Mouse (Mus musculus): ENCODE measurements around the gene Fchsd2. TPM values are rescaled to one million over a fixed set of nuclear protein-coding genes. Genes with fewer than 3 reads are reported as not detected.

The Fchsd2 gene
- total RNA-seq, 2 experiments from 2014 or later = 62.2 to 66.4 TPM

DNA sequence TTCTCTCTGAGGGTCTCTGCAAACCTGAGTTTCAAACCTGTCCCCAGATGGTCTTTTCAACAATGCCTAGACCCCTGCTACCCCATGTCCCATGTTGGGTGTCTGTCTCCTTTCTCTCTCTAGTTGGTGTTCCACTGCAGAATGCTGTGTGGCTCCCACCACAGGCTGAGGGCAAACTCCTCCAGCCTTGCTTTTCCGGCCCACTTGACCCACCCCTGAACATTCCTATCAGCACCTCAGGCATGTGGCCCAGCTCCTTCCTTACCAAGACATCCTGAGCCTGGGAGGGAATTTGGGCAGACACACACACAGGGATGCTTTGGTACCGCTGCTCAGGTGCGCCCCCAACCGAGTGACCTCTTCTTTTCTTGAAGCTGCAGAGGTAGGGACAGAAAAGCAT is 200.9 kb downstream of the Fchsd2 start:
- no peak for DNase-seq (ENCODE audit: extremely low spot score in 1 of 2, low spot score in 2 of 2)
- intact Hi-C loops (cut with DNase I) = loop anchor here (10.0 kb wide), 1 partner anchor 389 kb away; no protein-coding TSS in a partner anchor

DNA sequence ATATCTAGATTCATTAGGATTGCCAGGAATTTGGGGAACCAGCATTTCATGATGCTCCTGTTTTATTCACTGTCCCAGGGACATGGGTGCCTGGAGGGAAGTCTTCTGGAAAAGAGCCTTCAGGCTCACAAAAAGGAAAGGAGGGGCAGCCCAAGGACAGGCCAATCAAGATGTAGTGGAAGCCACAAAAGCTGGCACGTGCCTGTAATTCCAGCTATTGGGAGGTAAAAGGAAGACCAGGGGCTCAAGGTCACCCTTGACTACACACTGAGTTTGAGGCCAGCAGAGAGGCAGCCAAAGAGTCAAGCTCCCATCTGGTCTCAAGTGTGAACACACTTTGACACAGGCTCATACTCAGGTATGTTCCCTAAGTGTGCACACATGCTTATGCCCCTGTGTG is 202.8 kb downstream of the Fchsd2 start:
- no peak for DNase-seq (ENCODE audit: extremely low spot score in 1 of 2, low spot score in 2 of 2)
- intact Hi-C loops (cut with DNase I) = loop anchor here (10.0 kb wide), 1 partner anchor 391 kb away; no protein-coding TSS in a partner anchor

DNA sequence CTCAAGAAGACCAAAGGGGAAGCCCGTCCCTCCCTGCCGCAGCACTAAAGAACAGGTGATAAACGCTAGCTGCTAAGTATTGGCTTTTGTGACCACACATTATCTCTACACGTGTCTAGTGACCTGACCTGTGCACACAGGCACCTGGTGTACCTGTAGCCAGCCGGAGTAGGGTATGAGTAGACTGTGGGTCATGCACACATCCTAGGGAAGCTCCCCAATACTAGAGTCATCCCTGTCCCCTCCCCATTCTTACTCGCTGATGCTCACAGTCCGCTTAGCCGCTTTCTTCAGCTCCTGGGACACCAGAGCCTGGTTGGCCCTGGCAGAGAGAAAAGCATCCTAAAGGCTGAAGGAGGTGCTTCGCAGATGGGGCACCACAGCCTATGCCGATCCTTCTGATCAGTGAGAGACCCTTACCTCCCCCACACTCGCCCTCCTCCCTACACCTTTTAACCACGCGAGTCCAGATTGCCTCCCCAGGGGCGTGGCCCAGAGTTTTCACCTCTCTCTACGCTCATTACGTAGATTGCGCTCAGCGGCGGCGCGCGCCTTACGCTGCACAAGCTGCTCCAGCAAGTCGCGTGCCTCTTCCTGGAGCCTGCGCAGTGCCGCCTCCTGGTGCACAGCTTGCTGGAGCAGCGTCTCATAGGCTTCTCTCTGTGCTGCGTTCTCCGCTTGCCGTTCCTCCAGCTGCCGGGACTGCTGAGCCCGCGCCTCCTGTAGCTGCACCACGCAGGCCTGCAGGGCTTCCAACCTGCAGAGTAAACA is 203.8 kb downstream of the Fchsd2 start:
- intact Hi-C loops (cut with DNase I) = loop anchor here (1.0 to 10.0 kb wide), 2 partner anchors 18 to 392 kb away; no protein-coding TSS in a partner anchor
- peak; percentile 88 to 92 for DNase-seq (ENCODE audit: extremely low spot score in 1 of 2, low spot score in 2 of 2)

DNA sequence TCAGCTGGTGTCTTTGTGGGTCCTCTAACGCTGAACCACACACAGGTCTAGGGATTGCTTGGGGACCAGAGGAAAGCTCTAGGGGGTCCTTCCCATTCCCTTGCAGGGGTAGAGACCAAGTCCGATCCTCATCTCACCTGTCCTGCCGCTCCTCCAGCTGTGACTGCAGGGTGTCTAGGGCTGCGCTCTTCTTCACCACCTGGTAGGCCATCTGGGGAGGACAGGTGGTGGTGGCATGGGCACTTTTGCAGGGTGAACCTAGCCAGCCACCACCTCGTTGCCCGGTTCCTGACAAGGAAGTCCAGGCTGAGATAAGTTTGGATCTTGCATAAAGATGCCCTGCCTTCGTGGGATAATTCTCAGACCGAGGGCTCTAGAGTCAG is 204.4 kb downstream of the Fchsd2 start:
- intact Hi-C loops (cut with DNase I) = loop anchor here (10.0 kb wide), 1 partner anchor 392 kb away; no protein-coding TSS in a partner anchor
- no peak for DNase-seq (ENCODE audit: extremely low spot score in 1 of 2, low spot score in 2 of 2)

DNA sequence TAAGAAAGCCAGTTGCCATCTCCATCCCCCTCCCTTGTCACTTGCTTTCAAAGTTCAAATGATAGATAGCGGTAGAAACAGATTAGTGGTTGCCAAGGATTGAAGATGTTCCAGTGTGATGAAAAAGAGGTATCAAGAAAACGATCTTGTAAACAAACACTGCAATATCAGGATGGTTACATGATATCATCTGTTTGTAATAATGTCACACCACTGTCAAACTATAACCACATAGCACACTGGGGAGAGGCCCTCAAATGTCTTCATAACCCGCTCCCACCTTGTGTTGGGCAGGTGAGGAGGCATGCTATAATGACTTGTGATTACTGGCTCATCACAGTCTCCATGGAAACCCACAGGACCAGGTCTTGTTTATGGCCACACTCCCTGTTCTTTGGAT is 205.7 kb downstream of the Fchsd2 start:
- no peak for DNase-seq (ENCODE audit: extremely low spot score in 1 of 2, low spot score in 2 of 2)
- intact Hi-C loops (cut with DNase I) = loop anchor here (10.0 kb wide), 1 partner anchor 394 kb away; no protein-coding TSS in a partner anchor

DNA sequence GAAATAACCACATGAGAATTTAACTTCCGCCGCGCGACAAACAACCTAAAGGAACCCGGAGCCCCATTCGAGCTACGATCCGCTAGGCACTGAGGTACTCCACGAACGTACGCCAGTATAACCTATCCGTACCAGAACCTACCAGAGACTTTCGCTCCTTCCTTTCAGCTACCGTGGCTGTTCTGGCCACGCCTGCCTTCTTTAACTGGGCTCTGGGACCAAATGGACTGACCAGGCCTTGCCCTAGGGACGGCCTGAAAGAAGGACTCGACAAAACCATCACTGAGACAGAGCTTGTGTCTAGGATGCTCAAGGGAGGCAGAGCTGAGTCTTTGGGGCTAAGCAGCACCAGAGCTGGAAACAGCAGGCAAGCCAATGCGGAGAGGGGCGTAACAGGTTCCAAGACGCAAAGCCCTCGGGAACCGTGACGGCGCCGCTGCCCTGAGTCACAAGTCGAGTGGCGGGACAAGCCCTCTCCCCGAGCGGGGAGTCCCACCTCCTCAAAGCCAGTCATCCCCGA is 208.8 kb downstream of the Fchsd2 start:
- no peak for DNase-seq (ENCODE audit: extremely low spot score in 1 of 2, low spot score in 2 of 2)
- intact Hi-C loops (cut with DNase I) = no loop called here

DNA sequence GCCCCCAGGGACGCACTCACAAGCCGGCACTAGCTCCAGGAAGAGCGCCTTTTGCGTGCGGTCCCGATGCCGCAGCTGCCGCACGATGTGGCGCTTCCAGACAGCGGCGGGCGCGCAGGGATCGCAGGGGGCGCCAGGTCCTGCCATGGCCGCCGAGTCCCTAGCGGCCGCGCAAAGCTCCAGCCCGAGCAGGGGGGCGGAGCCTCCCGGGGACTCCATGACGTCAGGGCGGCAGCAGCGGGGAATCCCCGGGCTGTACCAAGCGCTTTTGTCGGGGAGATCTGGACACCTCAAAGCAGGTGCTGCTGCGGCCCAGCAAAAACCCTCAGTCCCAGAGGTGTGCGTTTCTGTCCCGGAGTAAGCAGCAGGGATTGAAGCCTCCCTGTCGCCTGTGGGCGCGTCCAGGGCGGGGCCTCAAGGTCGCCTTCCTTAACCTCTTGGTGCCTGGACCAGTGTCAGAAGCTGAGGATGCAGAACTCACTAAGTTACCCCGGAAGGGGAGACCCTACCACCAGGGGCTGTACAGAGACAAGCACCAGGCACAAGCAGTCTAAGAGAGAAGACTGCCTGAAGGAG is 209.3 kb downstream of the Fchsd2 start, which contains the start of gene Atg16l2:
Atg16l2 (minus strand) TSS at position 371 of the 576 bp plus-strand sequence.
- intact Hi-C loops (cut with DNase I) = no loop called here

DNA sequence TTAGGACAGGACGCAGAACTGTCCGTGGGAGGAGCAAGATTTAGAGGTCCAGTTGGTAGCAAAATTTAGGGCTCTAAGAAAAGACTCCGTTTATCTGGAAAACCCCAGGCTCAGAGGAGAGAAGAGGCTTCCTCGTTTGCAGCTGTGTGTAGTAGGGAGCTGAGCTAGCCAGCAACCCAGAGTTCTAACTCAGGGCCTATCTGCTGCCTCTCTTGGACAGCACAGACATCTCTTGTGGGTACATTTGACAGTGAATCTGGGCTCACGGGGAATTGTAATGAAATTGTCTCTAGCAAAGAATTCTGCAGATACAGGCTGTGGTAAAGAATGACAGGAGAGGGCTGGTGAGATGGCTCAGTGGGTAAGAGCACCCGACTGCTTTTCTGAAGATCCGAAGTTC is 210.0 kb downstream of the Fchsd2 start:
- no peak for DNase-seq (ENCODE audit: extremely low spot score in 1 of 2, low spot score in 2 of 2)
- intact Hi-C loops (cut with DNase I) = no loop called here

More for the DNA sequence above, 209.3 kb downstream of the Fchsd2 start, which contains the start of gene Atg16l2:
- peak; percentile 81 to 94 for DNase-seq (ENCODE audit: extremely low spot score in 1 of 2, low spot score in 2 of 2)

DNA sequence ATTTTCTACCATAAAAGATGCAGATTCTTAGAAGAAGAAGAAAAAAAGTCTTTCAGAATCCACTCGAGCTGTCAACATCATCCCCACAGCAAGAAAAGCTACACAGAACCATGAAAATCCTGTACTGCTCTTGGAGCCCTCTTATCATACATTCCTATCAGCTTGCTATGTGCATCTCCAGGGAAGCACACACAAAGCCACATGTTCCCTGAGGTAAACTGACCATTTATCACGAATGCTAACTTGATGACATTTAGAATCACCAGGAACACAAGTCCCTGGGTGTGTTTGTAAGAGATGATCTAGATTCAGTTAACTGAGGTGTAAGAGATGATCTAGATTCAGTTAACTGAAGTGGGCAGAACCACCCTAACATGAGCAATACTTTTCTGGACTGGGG is 214.2 kb downstream of the Fchsd2 start:
- intact Hi-C loops (cut with DNase I) = no loop called here
- no peak for DNase-seq (ENCODE audit: extremely low spot score in 1 of 2, low spot score in 2 of 2)

DNA sequence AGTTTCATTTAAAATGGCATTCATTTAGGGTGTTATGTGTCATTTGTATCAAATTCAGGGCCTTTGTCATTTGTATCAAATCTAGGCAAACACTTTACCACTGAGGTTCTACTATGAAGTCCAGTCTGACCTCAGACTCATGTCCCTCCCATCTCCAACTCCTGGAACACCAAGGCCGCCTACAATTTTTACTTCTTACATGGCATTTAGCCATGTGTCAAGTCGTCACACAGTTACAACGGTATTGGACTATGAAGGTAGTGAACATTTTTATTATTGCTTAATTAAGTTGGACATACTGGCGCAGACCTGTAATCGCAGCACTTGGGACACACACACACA is 217.3 kb downstream of the Fchsd2 start:
- intact Hi-C loops (cut with DNase I) = loop anchor here (2.0 kb wide), 1 partner anchor 65 kb away; no protein-coding TSS in a partner anchor
- DNase-seq (ENCODE audit: extremely low spot score in 1 of 2, low spot score in 2 of 2) = no peak

DNA sequence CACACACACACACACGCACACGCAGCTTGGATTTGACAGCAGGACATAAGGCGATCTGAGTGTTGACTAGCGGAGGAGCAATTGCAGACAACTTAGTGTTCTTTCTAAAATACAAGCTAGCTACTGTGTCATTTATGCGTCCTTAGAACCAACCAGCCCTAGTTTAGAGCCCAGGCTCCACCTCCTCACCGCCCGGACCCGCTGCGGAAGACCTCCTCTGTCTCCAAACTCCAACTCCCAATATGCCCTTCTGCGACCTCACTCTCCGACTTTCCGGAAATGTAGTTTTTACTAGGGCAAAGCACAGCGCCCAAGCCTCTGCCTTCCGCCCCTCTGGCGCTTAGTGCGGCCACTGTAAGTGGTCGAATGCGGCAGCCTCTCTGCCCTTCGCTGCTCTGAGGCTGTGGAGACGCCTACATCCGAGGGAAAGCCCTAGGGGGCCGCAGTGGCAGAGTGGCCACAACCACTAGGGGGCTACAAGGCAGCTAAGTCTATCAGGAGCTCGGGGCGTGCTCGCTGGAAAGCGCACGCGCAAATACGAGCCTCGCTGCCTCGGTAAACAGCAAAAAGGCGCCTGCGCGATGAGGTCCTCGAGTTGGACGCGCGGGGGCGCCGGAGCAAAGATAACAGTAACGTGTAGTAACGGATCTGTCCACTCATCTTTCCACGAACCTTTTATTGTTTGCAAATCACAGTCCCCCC is 217.8 kb downstream of the Fchsd2 start:
- DNase-seq (ENCODE audit: extremely low spot score in 1 of 2, low spot score in 2 of 2) = peak; percentile 97
- intact Hi-C loops (cut with DNase I) = loop anchor here (2.0 kb wide), 1 partner anchor 64 kb away; no protein-coding TSS in a partner anchor

DNA sequence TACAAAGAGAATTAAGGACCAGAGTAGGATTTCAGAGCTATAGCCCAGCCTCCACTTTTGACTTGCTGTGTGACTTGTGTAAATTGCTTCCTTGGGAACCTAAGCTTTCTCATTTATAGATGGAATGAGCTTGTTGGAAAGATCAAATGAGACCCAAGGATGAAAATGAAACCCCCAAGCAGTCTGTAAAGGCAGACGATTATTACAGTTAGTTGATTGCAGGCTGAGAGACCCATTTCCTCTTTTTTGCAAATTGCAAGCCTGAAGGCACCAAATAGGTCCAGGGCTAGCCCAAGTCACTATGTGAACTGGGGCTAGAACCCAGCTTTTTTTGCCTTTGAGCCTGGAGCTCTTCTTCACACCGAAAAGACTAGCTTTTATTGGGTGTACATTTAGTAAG is 218.4 kb downstream of the Fchsd2 start:
- no peak for DNase-seq (ENCODE audit: extremely low spot score in 1 of 2, low spot score in 2 of 2)
- intact Hi-C loops (cut with DNase I) = loop anchor here (2.0 kb wide), 1 partner anchor 64 kb away; no protein-coding TSS in a partner anchor

DNA sequence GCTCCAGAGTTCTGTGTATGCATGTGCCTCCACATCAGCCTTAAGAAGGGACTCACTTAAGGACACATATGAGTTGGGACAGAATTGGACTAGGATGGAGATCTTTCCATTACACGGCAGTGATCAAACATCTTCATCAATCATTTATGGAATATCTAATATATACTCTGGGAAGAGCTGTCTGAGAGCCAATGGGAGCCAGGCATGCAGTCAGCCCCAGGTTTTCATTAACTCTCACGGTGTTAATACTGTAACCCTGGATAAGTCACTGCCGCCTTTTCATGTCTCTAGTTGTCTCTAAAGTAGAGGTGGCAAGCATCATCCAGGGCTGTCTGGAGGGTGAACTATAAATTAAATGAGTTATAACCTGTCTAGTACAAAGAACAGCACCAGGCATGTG is 220.4 kb downstream of the Fchsd2 start:
- intact Hi-C loops (cut with DNase I) = no loop called here

DNA sequence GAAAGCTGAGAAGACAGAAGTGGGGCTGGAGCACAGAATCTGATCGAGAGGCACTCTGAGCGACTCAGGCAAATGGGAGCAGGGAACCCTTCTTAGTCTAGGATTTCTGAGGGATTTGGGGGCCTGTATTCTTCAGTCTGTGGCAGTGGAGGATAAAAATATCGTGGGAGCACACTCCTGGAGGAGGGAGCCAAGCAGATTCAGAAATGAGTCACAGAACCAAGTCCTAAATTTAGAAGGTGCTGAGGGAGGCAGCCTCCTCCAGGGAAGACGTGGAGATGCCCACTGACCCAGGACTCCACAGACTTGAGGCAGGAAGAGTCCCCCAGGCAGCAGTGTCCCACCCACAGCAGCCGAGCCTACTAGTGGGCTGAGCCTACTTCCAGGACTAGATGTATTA is 221.7 kb downstream of the Fchsd2 start:
- no peak for DNase-seq (ENCODE audit: extremely low spot score in 1 of 2, low spot score in 2 of 2)
- intact Hi-C loops (cut with DNase I) = no loop called here

More for the DNA sequence above, 220.4 kb downstream of the Fchsd2 start:
- DNase-seq (ENCODE audit: extremely low spot score in 1 of 2, low spot score in 2 of 2) = no peak

DNA sequence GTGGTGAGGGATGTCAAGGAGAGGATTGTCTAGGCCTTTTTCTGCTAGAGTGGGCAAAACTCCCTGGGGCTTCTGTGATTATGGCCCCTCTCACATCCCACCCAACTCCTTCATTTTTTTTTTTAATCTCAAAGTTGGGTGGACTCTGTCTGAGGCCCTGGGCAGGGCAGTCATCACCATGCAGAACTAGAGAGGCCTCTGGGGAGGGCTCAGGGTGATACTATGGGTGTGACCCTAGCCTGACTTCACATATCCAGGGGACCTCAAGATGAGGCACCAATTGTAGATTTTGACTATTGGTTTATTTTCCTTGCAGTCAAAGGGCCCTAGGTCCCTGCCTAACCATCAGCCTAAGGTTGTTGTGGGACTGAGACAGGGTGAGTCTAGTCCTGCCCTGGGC is 223.0 kb downstream of the Fchsd2 start:
- DNase-seq (ENCODE audit: extremely low spot score in 1 of 2, low spot score in 2 of 2) = no peak
- intact Hi-C loops (cut with DNase I) = no loop called here

DNA sequence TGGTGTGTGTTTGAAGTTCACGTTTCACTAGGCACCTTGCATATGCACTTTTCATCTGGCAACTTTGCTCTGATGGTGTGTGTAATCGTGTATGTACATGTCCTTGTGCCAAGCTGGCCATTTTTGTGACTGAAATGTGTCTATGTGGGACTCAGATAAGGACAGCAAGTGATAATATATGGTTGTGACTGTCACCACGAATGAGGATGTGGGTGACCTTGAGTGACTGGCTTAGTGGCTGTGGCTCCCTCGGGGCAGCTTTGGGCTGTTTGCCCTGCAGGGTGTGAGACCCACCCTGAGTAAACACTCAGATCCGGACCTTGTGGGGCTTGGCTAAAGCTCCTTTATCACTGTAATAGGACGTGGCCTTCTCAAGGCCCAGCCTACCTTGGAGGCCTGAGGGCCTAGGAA is 223.9 kb downstream of the Fchsd2 start:
- intact Hi-C loops (cut with DNase I) = no loop called here
- no peak for DNase-seq (ENCODE audit: extremely low spot score in 1 of 2, low spot score in 2 of 2)

DNA sequence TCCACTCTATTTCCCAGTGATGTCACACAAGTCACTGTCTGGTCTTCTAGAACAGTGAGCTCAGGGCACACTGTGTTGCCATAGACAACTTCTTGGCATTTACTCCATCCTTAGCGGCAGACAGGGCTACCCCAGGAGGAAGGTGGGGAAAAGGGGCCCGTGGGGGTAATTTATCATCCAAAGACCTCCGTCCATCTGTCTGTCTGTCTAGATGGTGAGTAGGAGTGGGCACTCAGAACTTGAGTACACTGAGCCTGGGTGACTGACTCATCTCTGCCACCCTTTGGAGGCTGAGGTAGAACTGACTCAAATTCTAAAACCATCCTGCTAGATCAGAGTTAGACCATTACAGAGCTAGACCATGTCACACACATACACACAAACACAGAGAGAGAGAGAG is 224.4 kb downstream of the Fchsd2 start, which contains the start of gene Stard10:
Stard10 (plus strand) TSS at position 73 of the 400 bp plus-strand sequence.
- intact Hi-C loops (cut with DNase I) = no loop called here
- no peak for DNase-seq (ENCODE audit: extremely low spot score in 1 of 2, low spot score in 2 of 2)

DNA sequence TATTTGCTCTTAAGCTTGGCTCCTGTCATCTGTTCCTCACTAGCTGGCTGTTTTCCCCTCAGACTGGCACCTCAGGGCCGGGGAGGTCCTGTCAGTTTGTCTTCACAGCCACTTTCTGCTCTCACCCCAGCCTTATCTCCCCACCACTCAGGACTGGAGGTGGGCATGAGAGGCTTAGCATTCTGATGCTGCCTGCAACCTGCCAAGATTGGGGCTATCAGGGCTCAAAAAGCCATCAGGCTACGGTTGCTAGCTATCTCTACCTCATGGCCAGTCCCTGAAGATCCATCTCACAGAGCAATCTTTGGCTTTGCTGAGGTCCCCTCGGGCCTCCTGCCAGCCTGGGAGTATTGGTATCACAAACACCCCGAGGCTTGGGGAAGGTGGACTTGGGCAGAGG is 226.2 kb downstream of the Fchsd2 start:
- intact Hi-C loops (cut with DNase I) = no loop called here
- no peak for DNase-seq (ENCODE audit: extremely low spot score in 1 of 2, low spot score in 2 of 2)

DNA sequence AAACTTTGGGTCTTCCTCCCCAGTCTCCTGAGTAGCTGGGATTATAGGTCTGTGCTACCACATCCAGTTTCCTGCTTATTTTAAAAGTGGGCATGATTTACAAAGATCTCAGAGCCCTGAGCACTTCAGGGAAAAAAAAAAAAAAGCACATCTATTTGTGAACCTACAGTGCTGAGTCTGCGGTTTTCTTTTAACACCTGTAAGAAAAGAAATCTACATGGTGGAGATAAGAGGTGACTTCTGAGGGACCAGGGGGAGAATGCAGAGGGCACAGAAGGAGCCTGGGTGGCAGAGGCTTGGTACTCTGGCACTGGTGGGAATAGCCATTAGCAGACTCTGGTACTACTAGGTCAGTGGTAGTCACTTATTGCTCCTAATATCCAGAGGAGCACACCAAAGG is 227.1 kb downstream of the Fchsd2 start:
- no peak for DNase-seq (ENCODE audit: extremely low spot score in 1 of 2, low spot score in 2 of 2)

More for the DNA sequence above, 227.1 kb downstream of the Fchsd2 start:
- intact Hi-C loops (cut with DNase I) = loop anchor here (5.0 kb wide), 1 partner anchor 48 kb away; no protein-coding TSS in a partner anchor
